Mouse (Mus musculus) olfactory bulb, adult 2 months (tissue): ENCODE results near the gene Gm7247. TPM values are rescaled to one million over a fixed set of nuclear protein-coding genes. Genes with fewer than 3 reads are reported as not detected.
"Not testable (repeated sequence)": the region's sequence is repeated elsewhere in the genome, so short reads cannot be mapped to it uniquely, and the experiment has no call there.

Source experiments
- H3K27ac ChIP-seq: fragments of 200-500 bp; 2 replicates; pipeline ENCODE4 v1.5.1; 2012; ENCODE audit warnings: low read depth, low read length; ENCODE audit not compliant: insufficient read depth
- H3K4me1 ChIP-seq: fragments of 200-500 bp; 2 replicates; pipeline ENCODE4 v1.6.1; 2012; ENCODE audit warnings: low read length; ENCODE audit not compliant: control insufficient read depth, insufficient read depth
- H3K4me3 ChIP-seq: fragments of 200-500 bp; 2 replicates; pipeline ENCODE4 v1.5.1; 2012; ENCODE audit warnings: mild to moderate bottlenecking, low read depth, low read length, moderate library complexity; ENCODE audit not compliant: insufficient read depth
- CTCF ChIP-seq: fragments of 200-500 bp; IDR thresholded peaks from 2 replicates; pipeline ENCODE4 v1.5.1; 2012; ENCODE audit warnings: low read depth, mild to moderate bottlenecking, low read length, moderate library complexity; ENCODE audit not compliant: insufficient read depth
- POLR2A ChIP-seq: fragments of 200-500 bp; IDR thresholded peaks from 2 replicates; pipeline ENCODE4 v1.6.1; 2012; ENCODE audit warnings: mild to moderate bottlenecking, low read depth, low read length, moderate library complexity; ENCODE audit not compliant: insufficient read depth
- WGBS: fragments of 180-500 bp; shearing (Covaris S2); methylation state at CpG from one replicate; pipeline ENCODE4 v1.1.7; 2018; 5-methylcytosine and 5-hydroxymethylcytosine counted together
- polyA plus RNA-seq: library from polyadenylated mRNA; stranded (reverse); fragments of >200 nt; gene quantifications from 2 replicates; pipeline ENCODE4 v1.2.4, GENCODE M21; 2012; ENCODE audit warnings: low replicate concordance; ENCODE audit not compliant: missing spikeins, insufficient read depth, insufficient read length

Gene Gm7247
- polyA plus RNA-seq, 1 experiment: not detected

DNA sequence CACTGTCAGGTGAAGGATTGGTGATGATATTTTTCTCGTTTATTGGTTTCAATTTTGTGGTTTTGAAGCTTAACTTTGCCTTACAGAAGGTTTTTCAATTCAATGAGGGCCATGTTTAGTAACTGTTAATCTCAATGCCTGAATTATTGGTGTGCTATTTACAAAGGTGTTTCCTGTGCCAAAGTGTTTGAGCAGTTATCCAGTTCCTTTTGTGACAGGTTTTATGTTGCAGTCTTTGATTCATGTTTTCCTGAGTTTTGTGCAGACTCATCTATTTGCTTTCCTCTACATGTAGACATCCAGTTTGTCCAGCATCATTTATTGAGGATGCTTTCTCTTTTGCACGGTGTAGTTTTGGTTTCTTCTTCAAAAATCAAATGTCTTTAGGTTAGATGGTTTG lies 62.3 kb downstream of the Gm7247 start:
- Histone ChIP-seq H3K4me1 (no peaks in the 10 kb centered on the region), H3K4me3 (no peak overlapping the region), H3K27ac (no peak overlapping the region)
- 67% methylated on average over 2 of the region's 2 CpGs for WGBS
- no peak for TF ChIP-seq CTCF
- TF ChIP-seq POLR2A: no peak

DNA sequence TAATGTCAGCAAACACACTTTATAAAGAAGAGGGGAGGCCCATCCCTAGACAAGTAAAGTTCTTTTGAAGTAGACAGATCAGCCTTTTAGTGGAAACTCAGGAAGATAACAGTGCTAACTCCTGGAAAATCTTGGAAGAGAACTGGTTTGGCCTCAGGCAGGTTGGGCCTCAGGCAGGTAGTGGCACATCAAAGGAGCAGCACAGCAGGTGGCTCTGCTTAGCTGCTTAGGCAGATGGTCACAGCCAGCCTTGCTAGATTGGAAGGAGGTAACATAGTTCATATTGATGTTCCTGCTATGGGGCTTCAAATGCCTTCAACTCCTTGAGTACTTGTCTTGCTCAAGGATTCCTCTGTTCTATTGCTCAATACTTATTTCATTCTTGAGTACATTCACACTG lies 68.6 kb downstream of the Gm7247 start:
- not testable (repeated sequence) for H3K27ac ChIP-seq, H3K4me1 ChIP-seq, H3K4me3 ChIP-seq

DNA sequence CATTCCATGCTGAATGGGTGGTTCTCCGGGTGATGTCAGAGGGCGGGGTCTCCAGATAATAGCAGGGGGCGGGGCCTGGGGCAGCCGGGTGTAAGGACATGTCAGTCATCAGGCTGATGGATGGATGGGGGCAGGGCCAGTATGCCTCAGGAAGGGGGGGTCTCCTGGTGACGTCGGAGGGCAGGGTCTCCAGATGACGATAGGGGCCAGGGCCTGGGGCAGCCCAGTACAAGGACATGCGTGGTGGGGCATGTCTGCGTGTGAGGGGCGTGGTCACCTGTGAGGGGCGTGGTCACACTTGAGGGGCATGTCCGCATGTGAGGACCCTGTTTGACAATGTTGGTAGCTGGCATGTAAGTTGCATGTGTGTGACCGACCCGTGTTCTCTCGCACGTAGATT lies 73.0 kb downstream of the Gm7247 start:
- H3K4me3 ChIP-seq: no peak overlapping the region
- H3K4me1 ChIP-seq: no peaks in the 10 kb centered on the region
- TF ChIP-seq CTCF (no peak), POLR2A (no peak)
- WGBS: 95% methylated on average over 16 of the region's 16 CpGs
- H3K27ac ChIP-seq: no peak overlapping the region

DNA sequence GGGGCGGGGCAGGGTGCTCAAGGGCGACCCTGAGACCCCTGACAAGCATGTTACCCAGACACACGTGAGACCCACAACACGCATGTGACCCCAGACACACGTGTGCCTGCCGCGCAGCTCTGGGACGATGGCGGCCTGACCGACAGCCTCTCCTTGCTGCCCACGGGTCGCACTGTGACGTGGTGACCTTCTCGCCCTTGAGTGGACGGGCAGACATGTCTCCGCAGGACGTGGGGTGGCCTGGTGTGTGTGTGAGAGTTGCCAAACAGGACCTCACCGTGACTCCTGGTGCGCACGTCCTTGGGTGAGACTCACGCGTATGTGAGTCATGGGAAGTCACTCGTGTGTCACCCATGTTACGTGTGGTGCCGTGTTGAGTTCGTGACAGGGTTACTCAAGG lies 73.5 kb downstream of the Gm7247 start:
- no peaks in the 10 kb centered on the region for H3K4me1 ChIP-seq
- TF ChIP-seq POLR2A (no peak), CTCF (no peak)
- H3K27ac ChIP-seq: no peak overlapping the region
- 96% methylated on average over 26 of the region's 26 CpGs for WGBS
- H3K4me3 ChIP-seq: no peak overlapping the region

DNA sequence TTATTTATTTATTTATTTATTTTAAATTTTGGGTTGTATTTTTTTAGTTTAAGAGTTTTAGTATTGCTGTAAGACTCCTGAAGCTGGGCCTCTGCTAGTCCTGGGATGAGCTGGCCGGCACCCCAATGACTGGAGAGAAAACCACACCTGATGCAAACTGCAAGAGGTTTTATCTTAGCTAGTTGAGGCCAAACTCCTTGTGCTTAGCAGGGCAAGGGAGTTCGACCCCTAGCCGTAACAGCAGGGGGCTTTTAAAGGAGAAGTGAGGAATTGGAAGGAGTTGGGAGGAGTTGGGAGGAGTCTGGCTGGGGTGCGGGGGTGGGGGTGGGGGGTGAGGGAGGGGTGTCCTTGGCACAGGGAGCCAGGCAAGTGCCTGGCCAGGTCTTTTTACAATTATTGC lies 77.4 kb downstream of the Gm7247 start:
- TF ChIP-seq CTCF (no peak), POLR2A (no peak)
- WGBS: 71% methylated on average over 4 of the region's 4 CpGs
- Histone ChIP-seq H3K4me1 (no peaks in the 10 kb centered on the region), H3K4me3 (no peak overlapping the region), H3K27ac (no peak overlapping the region)

DNA sequence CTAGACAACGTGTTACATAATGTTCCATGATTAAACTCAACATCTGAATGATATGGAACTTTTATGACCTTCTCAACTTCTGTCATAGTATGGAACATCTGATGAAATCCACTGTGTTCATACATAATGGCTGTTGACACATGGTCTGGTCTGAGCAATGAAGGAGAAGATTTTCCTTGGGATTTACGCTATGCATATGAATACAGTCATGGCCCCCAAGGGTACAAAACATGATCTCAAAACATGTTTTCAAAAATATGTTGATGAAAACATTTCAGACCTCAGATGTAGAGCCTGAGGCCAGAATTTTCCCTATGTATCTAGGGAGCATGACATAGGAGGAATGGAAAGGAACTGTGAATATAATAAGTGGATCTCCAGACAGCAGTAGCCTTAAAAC lies 90.0 kb downstream of the Gm7247 start, which contains the start of gene Vmn2r89:
TSS of gene Vmn2r89 (plus strand) at position 301 of the 400 bp plus-strand sequence.
- not testable (repeated sequence) for H3K27ac ChIP-seq, H3K4me1 ChIP-seq, H3K4me3 ChIP-seq
- WGBS: 80% methylated on average over 2 of the region's 2 CpGs

DNA sequence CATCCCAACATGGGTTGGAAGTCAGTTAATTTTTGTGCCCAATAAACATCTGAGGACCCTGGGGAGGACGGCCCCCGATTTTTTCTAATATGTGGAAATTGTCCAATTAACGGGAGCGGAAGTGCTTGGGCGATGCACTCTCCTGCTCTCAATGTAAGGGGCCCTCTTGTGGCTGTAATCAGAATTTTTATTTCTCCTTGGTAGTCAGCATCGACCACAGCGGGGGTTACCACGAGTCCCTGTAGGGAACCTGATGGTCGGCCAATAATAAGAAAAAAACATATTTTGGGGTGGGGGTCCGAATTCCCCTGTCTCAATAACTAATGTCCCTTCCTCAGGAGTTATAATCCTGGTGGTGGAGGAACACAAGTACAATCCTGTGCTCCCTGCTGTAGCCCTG lies 118.7 kb downstream of the Gm7247 start:
- WGBS: 89% methylated on average over 10 of the region's 10 CpGs
- not testable (repeated sequence) for H3K4me3 ChIP-seq, H3K27ac ChIP-seq, H3K4me1 ChIP-seq

DNA sequence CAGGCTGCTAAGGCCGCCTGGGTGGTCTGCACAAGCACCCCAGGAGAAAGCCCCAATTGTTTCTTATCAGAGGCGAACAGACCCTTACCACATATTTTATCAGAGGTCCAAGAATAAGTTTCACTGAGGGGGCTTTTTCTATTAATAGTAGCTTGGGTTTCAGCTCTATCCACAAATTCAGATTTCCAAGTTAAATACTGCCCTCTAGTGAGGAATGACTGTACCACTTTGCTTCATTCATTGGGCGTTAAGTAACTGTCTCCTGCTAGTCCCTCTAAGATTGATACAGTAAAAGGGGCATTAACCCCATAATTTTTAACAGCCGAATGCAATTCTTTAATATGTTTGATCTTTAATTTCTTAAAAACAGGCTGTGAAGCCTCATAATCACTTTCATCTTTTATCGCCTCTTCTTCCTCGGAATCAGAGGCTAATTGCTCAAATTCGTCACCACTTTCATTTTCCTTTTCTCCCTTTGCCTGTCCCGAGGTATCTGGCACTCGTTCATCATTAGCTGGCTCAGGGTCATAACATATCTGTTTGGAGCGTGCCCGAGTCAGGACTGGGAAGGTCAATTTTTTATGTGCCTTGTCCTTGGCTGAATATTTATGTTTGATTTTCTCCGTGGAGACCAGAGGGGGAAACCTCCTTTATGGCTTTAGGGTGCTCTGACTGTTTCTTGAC lies 119.9 kb downstream of the Gm7247 start:
- H3K4me3 ChIP-seq, H3K27ac ChIP-seq, H3K4me1 ChIP-seq: not testable (repeated sequence)
- 91% methylated on average over 12 of the region's 12 CpGs for WGBS

DNA sequence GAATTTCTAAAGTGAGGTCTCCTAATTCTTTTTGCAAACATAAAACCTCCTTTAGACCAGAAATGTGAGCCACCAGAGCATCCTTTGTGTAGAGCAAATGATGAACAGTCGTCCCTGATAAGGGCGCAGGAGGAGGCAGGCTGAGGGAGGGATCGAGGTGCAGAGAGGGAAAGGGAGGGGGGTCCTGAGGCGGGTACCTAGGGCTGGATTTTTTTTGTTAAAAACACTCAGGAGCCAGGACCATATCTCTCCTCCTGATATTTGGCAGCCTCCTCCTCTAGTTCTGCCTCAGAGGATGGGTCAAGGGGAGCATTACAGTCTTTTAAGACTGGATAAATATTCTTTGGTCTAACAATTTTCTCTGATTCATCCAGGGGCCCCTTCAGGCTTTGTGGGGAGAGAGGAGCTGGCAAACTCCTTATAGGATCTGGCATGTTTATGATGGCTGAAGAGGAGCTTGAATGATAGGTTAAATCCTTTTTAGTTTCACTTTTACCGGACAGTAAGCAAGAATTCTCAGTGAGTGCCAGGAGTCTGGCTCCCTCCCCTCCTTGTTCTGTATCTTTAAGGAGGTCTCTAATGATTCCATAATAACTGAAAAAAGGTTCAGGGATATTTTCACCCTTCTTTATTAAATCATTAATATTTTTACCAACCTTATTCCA lies 120.6 kb downstream of the Gm7247 start:
- TF ChIP-seq CTCF (no peak), POLR2A (no peak)
- WGBS: 85% methylated on average over 5 of the region's 5 CpGs

DNA sequence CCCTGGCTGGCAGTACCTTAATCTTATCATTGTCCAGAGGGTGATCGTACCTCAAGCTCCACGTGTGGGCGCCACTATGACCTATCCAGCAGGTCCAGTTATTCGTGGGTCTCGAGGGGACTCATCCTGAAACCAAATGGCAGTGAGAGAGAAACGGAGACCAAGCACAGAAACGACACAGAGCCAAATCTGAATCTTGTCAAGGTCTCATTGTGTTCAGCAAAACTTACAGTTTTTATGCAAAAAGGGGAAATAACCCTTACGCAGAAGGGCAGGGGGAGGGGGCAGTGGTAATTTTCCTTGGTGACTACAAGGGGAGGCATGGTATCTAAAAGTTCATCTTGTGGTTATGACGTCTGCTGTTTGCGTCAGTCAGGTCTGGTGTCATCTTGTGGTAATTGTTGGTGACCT lies 121.4 kb downstream of the Gm7247 start:
- H3K4me1 ChIP-seq, H3K27ac ChIP-seq, H3K4me3 ChIP-seq: not testable (repeated sequence)
- 84% methylated on average over 10 of the region's 10 CpGs for WGBS

More for the DNA sequence above, 120.6 kb downstream of the Gm7247 start:
- H3K4me3 ChIP-seq: no peak overlapping the region
- H3K27ac ChIP-seq: no peak overlapping the region
- no peaks in the 10 kb centered on the region for H3K4me1 ChIP-seq
